Mouse (Mus musculus) right cerebral cortex, postnatal 36 days (tissue): ENCODE data around the gene Hdac7.

Source experiments
- DNase-seq, 2 experiments: peaks; one replicate each; pipeline ENCODE4 v3.0.0; 2022; ENCODE audit warnings: low spot score in 2 of 2, mixed read lengths in 1 of 2

The Hdac7 gene

GRCm38 (mm10) chr15:97744930-97745329, 99.4 kb downstream of the Hdac7 start:
- no peak for DNase-seq

GRCm38 (mm10) chr15:97743961-97744525, 100.3 kb downstream of the Hdac7 start:
- DNase-seq: no peak

- no peak for DNase-seq
Observed at GRCm38 (mm10) chr15:97743210-97743609, 101.1 kb downstream of the Hdac7 start.
